32 mouse cellular contexts compared by ENCODE assay signal in the genomic region with DNA sequence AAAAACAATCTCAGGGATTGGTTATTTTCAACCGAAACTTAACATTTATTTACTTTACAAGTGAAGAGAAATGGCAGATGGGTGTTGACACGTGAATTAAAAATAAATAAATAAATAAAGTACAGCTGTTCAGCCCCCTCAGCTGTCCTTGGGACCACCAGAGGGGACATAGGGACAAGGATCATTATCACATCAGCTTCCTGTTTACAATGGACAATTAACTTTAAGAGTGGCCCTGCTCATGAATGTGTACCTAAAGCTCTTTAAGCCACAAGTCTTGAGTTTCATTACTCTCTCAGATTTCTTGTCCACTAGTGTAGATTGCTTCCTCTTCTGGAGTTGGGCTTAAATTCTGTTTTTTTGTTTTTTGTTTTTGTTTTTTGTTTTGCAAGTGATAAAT.
"Had no signal": no experiment of that assay in that cellular context is flagged by ENCODE, and none has a peak within 500 bp of the region (broad histone marks: within the 10 kb centered on the region; RNA-seq: fewer than 3 reads in every experiment).

No protein-coding gene starts in this region.

- H3K4me1 ChIP-seq: limb, embryonic 10.5 days; limb, embryonic 12.5 days; limb, embryonic 13.5 days; limb, embryonic 15.5 days; liver, embryonic 12.5 days; liver, embryonic 13.5 days; liver, embryonic 15.5 days; lung, embryonic 15.5 days; megakaryocyte, embryonic 14.5 days; midbrain, embryonic 10.5 days; midbrain, embryonic 12.5 days; midbrain, embryonic 13.5 days; midbrain, embryonic 15.5 days; neural tube, embryonic 12.5 days had no signal

- H3K9ac ChIP-seq: limb, embryonic 12.5 days; limb, embryonic 13.5 days; limb, embryonic 15.5 days; liver, embryonic 12.5 days; liver, embryonic 13.5 days; liver, embryonic 14.5 days; liver, embryonic 15.5 days; liver, postnatal 0 days; lung, embryonic 14.5 days; lung, embryonic 15.5 days; midbrain, embryonic 12.5 days; midbrain, embryonic 13.5 days; midbrain, embryonic 15.5 days; neural tube, embryonic 12.5 days had no signal

- DNase-seq: left cerebral cortex, postnatal 4 days; liver; liver, embryonic 13.5 days; liver, postnatal 0 days; lung, adult 18-20 months; lung, adult 2 months; lung, embryonic 14.5 days; lung, postnatal 10 days; lung, postnatal 14 days; lung, postnatal 36 days; lung, postnatal 4 days; midbrain, embryonic 14.5 days had no signal

- H3K27ac ChIP-seq: limb, embryonic 10.5 days; limb, embryonic 12.5 days; limb, embryonic 13.5 days; limb, embryonic 15.5 days; liver, embryonic 12.5 days; liver, embryonic 13.5 days; liver, embryonic 14.5 days; liver, embryonic 15.5 days; lung, embryonic 15.5 days; macrophage; midbrain, embryonic 10.5 days; midbrain, embryonic 12.5 days; midbrain, embryonic 13.5 days; midbrain, embryonic 15.5 days; neural tube, embryonic 12.5 days had no signal

- H3K4me2 ChIP-seq: limb, embryonic 12.5 days; limb, embryonic 13.5 days; limb, embryonic 15.5 days; liver, embryonic 11.5 days; liver, embryonic 12.5 days; liver, embryonic 13.5 days; liver, embryonic 15.5 days; lung, embryonic 14.5 days; lung, embryonic 15.5 days; midbrain, embryonic 11.5 days; midbrain, embryonic 12.5 days; midbrain, embryonic 13.5 days; midbrain, embryonic 15.5 days; neural tube, embryonic 12.5 days had no signal

- H3K27me3 ChIP-seq: limb, embryonic 12.5 days; limb, embryonic 13.5 days; limb, embryonic 15.5 days; liver, embryonic 12.5 days; liver, embryonic 13.5 days; liver, embryonic 15.5 days; lung, embryonic 15.5 days; megakaryocyte, embryonic 14.5 days; midbrain, embryonic 12.5 days; midbrain, embryonic 13.5 days; midbrain, embryonic 15.5 days; neural tube, embryonic 12.5 days had no signal

- H3K9me3 ChIP-seq: limb, embryonic 10.5 days; limb, embryonic 12.5 days; limb, embryonic 13.5 days; limb, embryonic 15.5 days; liver, embryonic 12.5 days; liver, embryonic 13.5 days; liver, embryonic 15.5 days; lung, embryonic 15.5 days; megakaryocyte, embryonic 14.5 days; midbrain, embryonic 10.5 days; midbrain, embryonic 12.5 days; midbrain, embryonic 13.5 days; midbrain, embryonic 15.5 days; neural tube, embryonic 12.5 days had no signal

- ATAC-seq: liver, embryonic 12.5 days; liver, postnatal 0 days; lung, postnatal 0 days; midbrain, embryonic 13.5 days; midbrain, embryonic 15.5 days; midbrain, embryonic 16.5 days had no signal

- H3K4me3 ChIP-seq: limb, embryonic 10.5 days; limb, embryonic 12.5 days; limb, embryonic 13.5 days; limb, embryonic 15.5 days; liver, embryonic 12.5 days; liver, embryonic 13.5 days; liver, embryonic 15.5 days; lung, embryonic 15.5 days; megakaryocyte, embryonic 14.5 days; midbrain, embryonic 10.5 days; midbrain, embryonic 12.5 days; midbrain, embryonic 13.5 days; midbrain, embryonic 15.5 days; myocyte; neural tube, embryonic 12.5 days had no signal

- H3K36me3 ChIP-seq: limb, embryonic 10.5 days; limb, embryonic 12.5 days; limb, embryonic 13.5 days; limb, embryonic 15.5 days; liver, embryonic 12.5 days; liver, embryonic 13.5 days; liver, embryonic 15.5 days; lung, embryonic 15.5 days; midbrain, embryonic 10.5 days; midbrain, embryonic 12.5 days; midbrain, embryonic 13.5 days; midbrain, embryonic 15.5 days; neural tube, embryonic 12.5 days had no signal
